Mouse (Mus musculus) heart, postnatal 0 days (tissue): ENCODE measurements around the gene Slc9a7. TPM values are rescaled to one million over a fixed set of nuclear protein-coding genes. Genes with fewer than 3 reads are reported as not detected.
A peak's percentile ranks its signal among the peaks of the same experiment; 100 is the strongest.

Source experiments
- ATAC-seq: fragments of 200-750 bp; cut with Nextera tagmentation; 2 replicates; pipeline ENCODE4 v1.8.0; 2017; ENCODE audit warnings: low read depth, moderate number of reproducible peaks, moderate library complexity; ENCODE audit not compliant: insufficient read depth
- DNase-seq: peaks from one replicate; pipeline ENCODE4 v3.0.0-alpha.2; 2016; ENCODE audit warnings: low spot score
- H3K27ac ChIP-seq: fragments of 300-500 bp; sonication (generic); 2 replicates; pipeline ENCODE4 v1.5.1; 2014; ENCODE audit warnings: low read depth, mild to moderate bottlenecking
- H3K27me3 ChIP-seq: fragments of 300-500 bp; sonication (generic); 2 replicates; pipeline ENCODE4 v1.6.1; 2014; ENCODE audit warnings: low read length, mixed read lengths; ENCODE audit not compliant: control insufficient read depth, insufficient read depth
- H3K36me3 ChIP-seq: fragments of 300-500 bp; sonication (generic); replicated peaks from 2 replicates; pipeline ENCODE4 v1.6.1; 2014; ENCODE audit warnings: low read length, mixed read lengths; ENCODE audit not compliant: control insufficient read depth, insufficient read depth
- H3K4me1 ChIP-seq: fragments of 300-500 bp; sonication (generic); 2 replicates; pipeline ENCODE4 v1.6.1; 2014; ENCODE audit warnings: antibody characterized with exemption; ENCODE audit not compliant: control insufficient read depth, insufficient read depth
- H3K4me2 ChIP-seq: fragments of 300-500 bp; sonication (generic); 2 replicates; pipeline ENCODE4 v1.6.1; 2014; ENCODE audit warnings: low read depth, mild to moderate bottlenecking, low read length, moderate library complexity
- H3K4me3 ChIP-seq: fragments of 300-500 bp; sonication (generic); 2 replicates; pipeline ENCODE4 v1.5.1; 2014; ENCODE audit warnings: low read depth, low read length
- H3K9ac ChIP-seq: fragments of 300-500 bp; sonication (generic); replicated peaks from 2 replicates; pipeline ENCODE4 v1.6.1; 2014; ENCODE audit warnings: low read depth, low read length, mixed read lengths
- H3K9me3 ChIP-seq: fragments of 300-500 bp; sonication (generic); replicated peaks from 2 replicates; pipeline ENCODE4 v1.6.1; 2016; ENCODE audit warnings: low read length; ENCODE audit not compliant: control insufficient read depth
- CTCF ChIP-seq: IDR thresholded peaks from 2 replicates; pipeline ENCODE4 v1.5.1; 2016; ENCODE audit warnings: antibody characterized with exemption, control low read depth, low read depth
- EP300 ChIP-seq: IDR thresholded peaks from 2 replicates; pipeline ENCODE4 v1.6.1; 2016; ENCODE audit warnings: antibody characterized with exemption, low read depth
- WGBS: fragments of 180-500 bp; shearing (Covaris S2); extraction: QIAGEN DNeasy Blood & Tissue Kit; methylation state at CpG from one replicate; pipeline ENCODE4 v1.1.7; 2014; 5-methylcytosine and 5-hydroxymethylcytosine counted together
- polyA plus RNA-seq: library from polyadenylated mRNA; unstranded; fragments of >200 nt; fragmentation: Nextera tagmentation; extraction: Ambion mirVana; gene quantifications from 2 replicates; pipeline ENCODE4 v1.2.1, GENCODE M21; 2015
- total RNA-seq: library from RNA; depleted of rRNA; stranded (reverse); fragments of >200 nt; gene quantifications from 2 replicates; pipeline ENCODE4 v1.2.3, GENCODE M21; 2014; ENCODE audit warnings: low replicate concordance; rRNA removed

Gene Slc9a7
- total and polyA plus RNA-seq, 2 experiments from 2014 or later: 5.1 to 20.8 TPM

DNA sequence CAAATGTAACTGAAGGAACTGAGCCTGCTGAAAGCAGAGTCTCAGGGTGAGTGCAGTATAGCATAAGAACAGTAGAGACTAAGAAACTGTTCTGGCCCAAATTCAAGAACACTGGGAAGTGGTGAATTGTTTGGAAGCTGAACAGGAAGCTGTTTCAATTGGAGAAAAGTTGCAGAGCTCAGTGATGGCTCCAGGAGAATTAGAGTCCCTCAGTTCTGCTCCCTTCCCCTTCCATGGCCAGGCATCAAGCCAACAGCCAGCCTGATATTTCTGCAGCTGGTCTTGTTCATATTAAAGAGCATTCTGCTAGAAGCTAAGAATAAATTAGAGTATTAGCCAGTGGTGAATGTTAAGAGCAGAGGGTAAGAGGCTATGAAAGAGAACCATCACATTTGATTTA is 225.0 kb downstream of the Slc9a7 start:
- no peak overlapping the region for H3K9ac ChIP-seq
- H3K4me2 ChIP-seq: no peak overlapping the region
- 0 out of 2 replicates have a peak, but pooled peaks cover 5% of the 10 kb centered on the region for H3K4me1 ChIP-seq
- H3K36me3 ChIP-seq: no peaks in the 10 kb centered on the region
- H3K9me3 ChIP-seq: no peaks in the 10 kb centered on the region
- ATAC-seq (no peak), DNase-seq (no peak)
- H3K4me3 ChIP-seq: no peak overlapping the region
- H3K27me3 ChIP-seq: no peaks in the 10 kb centered on the region
- H3K27ac ChIP-seq: peak overlapping the region; percentile 34; the same call in 1 of the 2 replicates
- no peak for TF ChIP-seq CTCF
- TF ChIP-seq EP300: no peak

DNA sequence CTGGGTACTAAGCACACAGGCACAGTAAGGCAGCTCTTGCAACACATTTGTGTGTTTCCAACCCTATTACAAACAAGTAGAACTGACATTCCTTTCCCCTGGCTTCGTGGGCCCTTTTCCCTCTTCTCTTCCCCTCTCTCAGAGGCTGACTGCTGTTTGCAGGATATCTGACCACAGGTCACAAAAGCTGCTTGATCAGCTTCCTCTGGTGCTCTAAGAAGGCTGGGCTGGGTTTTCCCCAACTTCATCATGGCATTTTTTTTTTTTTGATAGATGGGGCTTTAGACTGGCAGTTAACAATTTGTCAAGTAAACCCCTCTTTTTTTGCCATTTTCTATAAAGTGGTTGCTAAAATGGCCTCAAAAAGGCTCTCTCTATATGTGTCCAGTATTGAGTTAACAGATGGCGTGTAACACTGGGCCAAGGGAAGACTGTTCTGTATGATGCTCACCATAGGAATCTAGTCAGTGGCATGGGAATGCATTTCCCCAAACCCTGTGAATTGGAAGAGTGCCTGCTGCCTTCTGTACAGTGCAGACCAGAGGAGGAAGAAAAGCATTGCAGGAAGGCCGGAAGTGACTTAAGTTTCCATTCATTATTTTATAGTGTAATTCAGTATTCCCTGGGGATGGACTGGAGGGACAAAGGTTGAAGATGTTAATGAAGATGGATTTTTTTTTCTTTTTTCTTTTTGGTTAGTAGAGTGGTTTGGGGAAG is 229.7 kb downstream of the Slc9a7 start:
- Histone ChIP-seq H3K27ac (no peak overlapping the region), H3K4me1 (0 out of 2 replicates have a peak, but pooled peaks cover 2% of the 10 kb centered on the region), H3K9me3 (no peaks in the 10 kb centered on the region), H3K4me2 (peak overlapping the region; percentile 74; the same call in 1 of the 2 replicates), H3K36me3 (no peaks in the 10 kb centered on the region), H3K27me3 (no peaks in the 10 kb centered on the region), H3K9ac (no peak overlapping the region), H3K4me3 (0 out of 2 replicates have a peak overlapping the region, but pooled peaks have one; percentile 3)
- TF ChIP-seq EP300: no peak
- no peak for TF ChIP-seq CTCF
- WGBS: 60% methylated on average over 3 of the region's 3 CpGs
- no peak for ATAC-seq
- no peak for DNase-seq

DNA sequence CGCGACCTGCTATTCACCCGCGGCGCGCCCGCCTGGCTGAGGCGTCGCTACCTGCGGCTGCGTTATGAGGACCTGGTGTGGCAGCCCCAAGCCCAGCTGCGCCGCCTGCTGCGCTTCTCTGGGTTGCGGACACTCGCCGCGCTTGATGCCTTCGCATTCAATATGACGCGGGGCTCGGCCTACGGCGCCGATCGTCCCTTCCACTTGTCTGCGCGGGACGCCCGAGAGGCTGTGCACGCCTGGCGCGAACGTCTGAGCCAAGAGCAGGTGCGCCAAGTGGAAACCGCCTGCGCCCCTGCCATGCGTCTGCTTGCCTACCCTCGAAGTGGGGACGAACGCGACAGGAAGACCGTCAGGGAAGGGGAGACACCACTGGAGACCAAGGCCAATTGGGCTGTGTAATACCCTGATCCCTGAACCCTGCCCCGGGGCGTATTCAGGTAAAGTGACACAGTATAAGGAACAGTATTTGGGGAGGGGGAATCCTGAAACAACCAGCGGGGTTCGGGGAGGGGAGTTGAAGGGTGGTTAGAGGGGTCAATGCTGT is 230.8 kb downstream of the Slc9a7 start:
- DNase-seq (no peak), ATAC-seq (no peak)
- H3K4me1 ChIP-seq: no peaks in the 10 kb centered on the region
- H3K27ac ChIP-seq: no peak overlapping the region
- H3K9me3 ChIP-seq: no peaks in the 10 kb centered on the region
- peak overlapping the region; percentile 74 for H3K4me2 ChIP-seq
- peak overlapping the region; percentile 52 for H3K4me3 ChIP-seq
- WGBS: 18% methylated on average over 43 of the region's 47 CpGs
- TF ChIP-seq CTCF: no peak
- no peak for TF ChIP-seq EP300
- H3K27me3 ChIP-seq: no peaks in the 10 kb centered on the region
- no peaks in the 10 kb centered on the region for H3K36me3 ChIP-seq
- H3K9ac ChIP-seq: 0 out of 2 replicates have a peak overlapping the region, but pooled peaks have one; percentile 15

DNA sequence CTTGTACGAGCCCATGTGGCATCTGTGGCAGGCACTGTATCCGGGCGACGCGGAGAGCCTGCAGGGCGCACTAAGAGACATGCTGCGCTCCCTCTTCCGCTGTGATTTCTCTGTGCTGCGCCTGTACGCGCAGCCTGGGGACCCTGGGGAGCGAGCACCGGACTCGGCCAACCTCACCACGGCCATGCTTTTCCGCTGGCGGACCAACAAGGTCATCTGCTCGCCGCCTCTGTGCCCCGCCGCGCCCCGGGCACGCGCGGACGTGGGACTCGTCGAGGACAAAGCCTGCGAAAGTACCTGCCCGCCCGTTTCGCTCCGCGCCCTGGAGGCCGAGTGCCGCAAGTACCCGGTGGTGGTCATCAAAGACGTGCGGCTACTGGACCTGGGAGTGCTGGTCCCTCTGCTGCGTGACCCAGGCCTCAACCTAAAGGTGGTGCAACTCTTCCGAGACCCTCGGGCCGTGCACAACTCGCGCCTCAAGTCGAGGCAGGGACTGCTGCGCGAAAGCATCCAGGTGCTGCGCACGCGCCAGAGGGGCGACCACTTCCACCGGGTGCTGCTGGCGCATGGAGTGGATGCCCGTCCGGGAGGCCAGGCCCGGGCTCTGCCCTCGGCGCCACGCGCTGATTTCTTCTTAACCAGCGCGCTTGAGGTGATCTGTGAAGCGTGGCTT is 231.4 kb downstream of the Slc9a7 start:
- no peak overlapping the region for H3K27ac ChIP-seq
- H3K9me3 ChIP-seq: no peaks in the 10 kb centered on the region
- H3K4me2 ChIP-seq: peak overlapping the region; percentile 74
- H3K4me1 ChIP-seq: no peaks in the 10 kb centered on the region
- peak overlapping the region; percentile 52 for H3K4me3 ChIP-seq
- peak overlapping the region; percentile 25; the same call in 1 of the 2 replicates for H3K9ac ChIP-seq
- DNase-seq: no peak
- no peak for TF ChIP-seq CTCF
- TF ChIP-seq EP300: no peak
- WGBS: 27% methylated on average over 60 of the region's 65 CpGs
- ATAC-seq: peak; percentile 39
- no peaks in the 10 kb centered on the region for H3K27me3 ChIP-seq
- no peaks in the 10 kb centered on the region for H3K36me3 ChIP-seq

DNA sequence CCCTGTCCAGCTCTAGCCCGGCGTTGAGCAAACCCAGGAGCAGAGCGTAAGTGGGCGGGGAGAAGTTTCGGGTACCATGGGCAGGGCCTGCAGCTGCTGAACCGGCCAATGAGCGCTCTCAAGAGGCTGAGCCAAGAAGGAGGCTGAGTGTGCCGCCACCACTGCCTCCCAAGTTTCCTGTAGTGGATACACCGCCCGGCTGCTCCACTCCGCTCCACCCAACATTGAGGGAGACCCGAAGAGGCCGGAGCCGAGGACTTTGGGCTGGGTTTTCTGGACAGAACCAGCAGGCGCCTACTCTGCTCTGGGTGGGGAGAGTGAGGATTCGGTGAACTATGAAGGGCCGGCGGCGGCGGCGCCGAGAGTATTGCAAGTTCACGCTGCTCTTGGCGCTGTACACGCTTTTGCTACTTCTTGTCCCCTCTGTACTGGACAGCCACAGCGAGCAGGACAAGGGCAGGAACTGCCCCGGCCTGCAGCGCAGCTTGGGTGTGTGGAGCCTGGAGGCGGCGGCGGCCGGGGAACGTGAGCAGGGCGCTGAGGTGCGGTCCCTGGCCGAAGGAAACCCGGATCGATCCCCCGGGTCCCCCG is 232.1 kb downstream of the Slc9a7 start, which contains the start of gene Chst7:
Gene Chst7, plus strand, starts transcription at position 180 of the 591 bp plus-strand sequence.
- TF ChIP-seq CTCF (no peak), EP300 (no peak)
- peak; percentile 94 for ATAC-seq
- peak within 1 kb of the TSS; percentile 74 for H3K4me2 ChIP-seq
- H3K4me1 ChIP-seq: no peaks in the 10 kb centered on the region
- H3K36me3 ChIP-seq: no peaks in the 10 kb centered on the region
- H3K27ac ChIP-seq: peak within 1 kb of the TSS; percentile 43; the same call in 1 of the 2 replicates
- WGBS: 27% methylated on average over 36 of the region's 40 CpGs
- peak within 1 kb of the TSS; percentile 25; the same call in 1 of the 2 replicates for H3K9ac ChIP-seq
- H3K4me3 ChIP-seq: peak within 1 kb of the TSS; percentile 52
- H3K27me3 ChIP-seq: no peaks in the 10 kb centered on the region
- DNase-seq: peak; percentile 69
- H3K9me3 ChIP-seq: no peaks in the 10 kb centered on the region

Other genes with a start within 250 kb of the Slc9a7 start
- 7.8 and 12.9 TPM in 2 replicates for gene Chst7, start 232.2 kb downstream of the Slc9a7 start, total RNA-seq
- gene Chst7, start 232.2 kb downstream of the Slc9a7 start, polyA plus RNA-seq: 6.6 and 7.1 TPM in 2 replicates
- gene Rp2, start 72.7 kb upstream of the Slc9a7 start, total RNA-seq: 12.0 and 21.7 TPM in 2 replicates
- 8.4 and 10.2 TPM in 2 replicates for gene Rp2, start 72.7 kb upstream of the Slc9a7 start, polyA plus RNA-seq
- 0.99 and 2.8 TPM in 2 replicates for gene Jade3, start 133.9 kb upstream of the Slc9a7 start, total RNA-seq
- 1.7 and 2.2 TPM in 2 replicates for gene Jade3, start 133.9 kb upstream of the Slc9a7 start, polyA plus RNA-seq